Mouse (Mus musculus) kidney, postnatal 36 days (tissue): ENCODE data around the gene Fabp3.

ENCODE experiments used
- DNase-seq, 2 experiments: peaks; one replicate each; pipeline ENCODE4 v3.0.0; 2021 to 2022; ENCODE audit warnings: mixed read lengths in 2 of 2

The Fabp3 gene

GRCm38 (mm10) chr4:130295047-130295745 is 13.2 kb upstream of the Fabp3 start:
- DNase-seq, result peak; percentile 8 to 54

DNA sequence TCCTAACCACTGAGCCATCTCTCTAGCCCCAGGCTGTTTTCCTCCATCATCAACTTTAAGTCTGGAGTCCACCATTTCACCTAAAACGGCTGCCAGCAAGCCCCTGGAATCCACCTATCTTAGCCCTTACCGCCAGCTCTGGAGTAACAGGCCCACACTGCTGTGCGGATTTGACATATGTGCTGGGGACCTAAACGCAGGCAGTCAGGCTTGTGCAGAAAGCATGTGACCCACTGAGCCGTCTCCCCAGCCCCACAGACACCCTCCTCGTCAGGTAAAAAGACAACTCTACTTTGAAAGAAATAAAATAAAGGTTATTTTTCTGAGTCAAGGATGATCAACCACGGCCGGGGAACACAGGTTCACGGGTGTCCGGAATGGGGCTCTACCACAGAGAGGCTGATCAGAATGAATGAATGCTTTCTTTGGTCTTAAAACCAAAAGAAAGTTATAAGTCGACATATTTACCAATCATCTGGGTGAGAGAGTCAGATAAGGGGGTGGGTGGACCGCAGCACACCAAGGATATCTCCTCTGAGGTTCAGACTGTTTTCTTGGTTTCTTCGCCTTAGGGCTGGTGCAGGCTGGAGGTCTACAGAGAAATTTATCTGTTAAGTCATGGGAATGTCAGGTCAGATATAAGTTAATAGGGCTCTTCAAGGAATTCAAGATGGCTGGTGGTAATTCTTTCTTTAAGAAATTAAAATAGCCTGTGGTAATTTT is 12.0 kb upstream of the Fabp3 start:
- no peak for DNase-seq

DNA sequence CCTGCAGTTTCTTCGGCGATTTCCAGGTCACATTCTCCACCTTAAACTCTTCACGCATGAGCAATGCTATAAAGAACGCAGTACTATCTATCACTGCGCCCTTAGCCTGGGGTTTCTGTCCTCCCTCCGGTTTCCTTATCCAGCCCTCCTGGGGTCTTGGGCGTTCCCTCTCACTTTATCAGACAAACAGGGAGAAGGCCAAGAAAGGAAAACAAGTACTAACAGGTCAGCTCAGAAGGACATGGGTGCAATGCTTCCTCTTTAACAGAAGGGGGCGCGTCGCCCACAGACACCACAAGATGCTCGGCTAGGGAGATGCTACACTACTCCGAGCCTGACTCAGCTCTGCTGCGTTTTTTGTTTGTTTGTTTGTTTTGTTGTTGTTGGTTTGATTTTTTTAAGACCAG is 11.3 kb upstream of the Fabp3 start:
- no peak for DNase-seq

DNA sequence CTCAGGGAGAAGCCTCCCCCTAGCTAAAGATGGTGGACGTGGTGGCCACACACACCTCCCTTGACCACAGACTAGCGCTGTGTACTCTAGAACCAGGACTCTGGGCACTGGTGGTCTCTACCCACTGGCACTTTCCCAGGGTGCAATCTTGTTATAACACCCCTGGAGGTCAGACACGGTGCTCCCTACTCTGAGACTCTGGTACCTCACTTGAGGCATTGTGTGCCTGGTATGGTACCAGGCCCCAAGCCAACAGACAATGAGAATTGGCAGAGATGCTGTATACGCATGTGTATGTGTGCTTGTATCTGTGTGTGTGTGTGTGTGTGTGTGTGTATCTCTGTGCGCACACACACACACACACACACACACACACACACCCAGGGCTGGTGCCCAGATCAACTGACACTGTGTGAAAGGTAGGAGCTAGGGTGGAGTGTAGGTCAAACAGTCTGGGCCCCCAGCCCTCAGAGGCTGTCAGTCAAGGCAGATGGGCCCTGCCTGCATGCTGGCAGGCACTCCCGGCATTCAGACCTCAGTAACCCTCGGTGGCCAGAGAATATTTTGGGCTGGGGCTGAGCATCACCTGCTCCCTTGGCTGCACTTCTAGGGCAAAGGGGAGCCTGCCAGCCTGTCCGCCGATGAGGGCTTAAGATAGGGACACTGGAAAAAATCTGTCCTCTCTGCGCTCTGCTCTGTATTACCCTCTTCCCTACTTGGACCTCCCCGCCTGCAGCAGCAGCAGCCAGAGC is 9.3 kb upstream of the Fabp3 start:
- DNase-seq, result no peak

DNA sequence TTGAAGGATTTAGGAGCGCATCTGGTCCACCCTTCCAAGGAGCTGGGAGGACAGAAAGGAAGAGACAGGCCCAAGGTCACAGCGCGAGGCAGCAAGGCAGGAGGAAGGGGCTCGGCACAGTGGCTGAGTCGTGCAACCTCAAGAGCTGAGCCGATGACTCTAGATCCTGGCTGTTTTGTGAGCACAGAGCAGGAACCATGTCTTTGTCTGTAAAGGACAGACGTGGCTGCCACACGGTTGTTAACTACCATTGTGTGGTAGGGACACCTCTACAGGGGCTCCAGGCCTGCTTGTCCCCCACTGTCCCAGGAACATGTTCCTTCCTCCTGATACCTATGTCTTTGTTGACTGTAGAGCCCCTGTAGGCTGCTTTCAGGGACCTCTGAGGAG is 8.8 kb upstream of the Fabp3 start:
- DNase-seq, result no peak

DNA sequence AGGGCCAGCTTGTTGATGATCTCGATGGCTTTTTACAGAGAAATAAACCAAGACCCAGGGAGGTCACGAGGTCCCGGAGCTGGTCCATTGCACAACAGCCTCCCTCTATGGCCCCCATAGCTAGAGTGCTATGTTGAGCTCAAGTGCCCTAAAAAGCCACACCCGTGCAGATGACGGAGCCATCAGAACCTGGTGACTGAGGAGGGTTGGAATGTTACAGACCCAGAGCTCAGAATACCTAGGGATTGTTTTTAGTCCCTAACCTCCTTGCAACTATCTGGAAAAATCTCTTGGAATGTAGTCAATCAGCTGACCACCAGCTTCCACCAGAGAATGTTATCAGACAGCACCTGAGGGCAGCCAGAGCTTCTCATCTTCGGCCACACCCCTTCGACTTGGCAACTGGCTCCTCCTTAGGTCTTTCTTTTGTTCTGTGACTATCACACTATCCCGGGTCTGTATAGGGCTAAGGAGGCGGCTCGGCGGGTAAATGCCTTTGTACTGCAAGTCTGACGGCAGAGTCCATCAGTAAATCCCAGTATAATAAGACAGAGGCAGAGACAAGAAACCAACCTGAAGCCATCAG is 6.0 kb upstream of the Fabp3 start:
- no peak for DNase-seq

DNA sequence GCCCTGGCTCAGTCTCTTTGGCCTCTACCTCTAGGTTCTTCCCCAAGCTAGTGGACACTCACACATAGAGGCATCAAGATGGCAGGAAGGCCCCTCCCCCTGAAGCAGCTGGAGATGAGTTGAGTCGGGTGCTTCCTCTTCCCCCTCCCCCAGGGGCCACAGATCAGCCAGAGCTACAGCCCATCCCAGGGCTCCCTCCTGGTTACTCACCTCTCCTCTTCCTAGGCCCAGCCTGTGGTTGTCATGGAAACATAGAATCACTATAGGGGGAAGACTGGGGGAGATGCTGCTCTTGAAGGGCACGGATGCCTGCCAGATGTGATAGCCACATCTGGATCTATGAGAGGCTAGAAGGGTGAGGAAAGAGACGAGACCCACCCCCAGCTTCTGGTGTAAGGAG is 3.6 kb upstream of the Fabp3 start:
- no peak for DNase-seq

GRCm38 (mm10) chr4:130306796-130307630 is 1.4 kb upstream of the Fabp3 start:
- DNase-seq, result peak; percentile 69 to 72

DNA sequence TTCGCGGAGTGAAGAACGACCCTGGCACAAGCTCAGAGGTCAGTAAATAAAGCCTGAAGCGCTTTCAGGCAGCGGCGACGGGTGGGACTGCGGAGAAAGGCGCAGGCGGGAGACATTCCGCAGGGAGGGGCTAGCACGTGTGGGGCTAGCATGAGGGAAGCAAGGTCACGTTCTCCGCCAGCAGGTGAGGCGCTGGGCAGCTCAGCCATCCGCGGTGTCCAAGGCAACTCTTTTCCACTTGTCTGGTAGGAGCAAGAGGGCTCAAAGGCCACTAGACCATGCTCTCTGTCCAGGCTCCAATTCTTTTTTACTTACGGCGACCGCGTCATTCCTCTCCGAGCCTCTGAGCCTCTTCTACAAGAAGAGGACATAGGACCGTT is 554 bp upstream of the Fabp3 start:
- peak; percentile 91 to 94 for DNase-seq

GRCm38 (mm10) chr4:130309254-130309653 is 859 bp downstream of the Fabp3 start:
- no peak for DNase-seq

GRCm38 (mm10) chr4:130312526-130312925 is 4.1 kb downstream of the Fabp3 start:
- no peak for DNase-seq

DNA sequence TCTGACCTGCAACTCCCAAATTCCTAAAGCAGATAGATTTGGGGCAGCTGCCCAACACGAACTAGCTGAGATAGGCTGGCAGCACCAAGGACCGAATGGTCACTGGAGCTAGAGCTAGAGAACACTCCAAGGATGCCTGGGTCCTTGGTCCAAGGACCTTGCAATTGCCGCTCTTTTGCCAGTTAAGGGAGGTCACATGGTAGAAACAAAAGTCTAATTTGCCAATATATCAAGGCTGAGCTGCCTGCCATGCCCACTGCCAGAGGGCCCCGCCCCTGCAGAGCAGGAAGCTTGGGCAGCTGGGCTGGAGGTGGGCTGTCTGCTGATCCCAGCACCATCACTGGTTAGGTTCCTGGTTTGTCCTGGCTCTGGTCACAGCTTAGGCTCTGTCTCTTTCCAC is 5.2 kb downstream of the Fabp3 start:
- DNase-seq, result no peak

- DNase-seq, result peak; percentile 76 to 86
These were observed 7.6 kb downstream of the Fabp3 start for GRCm38 (mm10) chr4:130315771-130316527.

GRCm38 (mm10) chr4:130316691-130317090 is 8.3 kb downstream of the Fabp3 start:
- DNase-seq, result no peak

GRCm38 (mm10) chr4:130318122-130318521 is 9.7 kb downstream of the Fabp3 start:
- peak in 1 of 2 experiments; percentile 53 for DNase-seq

DNA sequence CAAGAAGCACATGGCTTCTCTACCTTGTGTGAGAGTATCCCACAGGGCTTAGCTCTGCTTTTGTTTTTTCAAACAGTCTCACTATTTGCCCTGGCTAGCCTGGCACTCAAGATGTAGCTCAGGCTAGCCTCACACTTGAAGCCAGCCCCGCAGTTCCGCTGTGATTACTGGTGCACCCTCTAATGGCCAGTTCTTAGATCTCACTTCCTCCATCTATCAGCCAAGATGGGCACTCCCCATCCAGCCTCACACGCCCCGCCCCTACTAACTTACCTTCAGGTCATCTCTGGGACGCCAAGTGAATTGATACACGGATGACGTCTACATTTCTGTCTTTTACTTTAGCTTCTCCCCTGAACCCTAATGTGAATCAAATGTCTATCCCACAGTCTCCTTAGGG is 11.2 kb downstream of the Fabp3 start:
- no peak for DNase-seq

- no peak for DNase-seq
These were observed 13.2 kb downstream of the Fabp3 start for GRCm38 (mm10) chr4:130321640-130322039.

DNA sequence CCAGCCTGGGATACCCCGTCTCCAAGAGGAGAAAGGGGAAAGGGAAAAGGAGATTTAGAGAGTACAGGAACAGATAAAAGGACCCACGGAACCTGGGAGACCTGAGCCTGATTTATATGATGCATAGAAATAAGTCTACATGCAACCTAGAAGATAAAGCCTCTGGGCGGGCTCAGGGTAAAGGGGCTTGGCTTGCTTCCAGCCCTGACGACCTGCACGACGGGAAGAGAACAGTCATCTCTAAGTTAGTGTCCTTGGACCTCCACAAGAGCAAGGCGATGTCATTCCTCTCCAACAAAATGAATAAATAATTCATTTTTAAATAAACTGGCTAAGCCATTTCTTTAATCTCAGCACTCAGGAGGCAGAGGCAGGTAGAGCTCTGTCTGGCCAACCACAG is 14.2 kb downstream of the Fabp3 start:
- DNase-seq, result no peak

DNA sequence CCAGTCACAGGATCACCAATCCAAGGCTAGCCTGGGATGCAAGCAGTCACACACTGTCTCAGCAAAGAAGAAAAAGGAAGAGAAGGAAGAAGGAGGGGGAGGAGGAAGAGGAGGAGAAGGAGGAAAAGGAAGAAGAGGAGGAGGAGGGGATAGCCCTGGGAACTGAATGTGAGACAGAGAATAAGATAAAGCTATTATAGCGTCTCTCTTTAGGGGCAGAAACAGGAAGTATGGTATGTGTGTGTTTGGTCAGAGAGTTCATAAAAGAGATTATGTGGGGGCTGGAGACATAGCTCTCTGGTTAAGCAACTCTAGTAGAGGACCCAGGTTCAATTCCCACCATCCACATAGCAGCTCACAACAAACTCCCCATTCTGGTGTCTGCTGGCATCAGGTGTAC is 14.8 kb downstream of the Fabp3 start:
- DNase-seq, result no peak

DNA sequence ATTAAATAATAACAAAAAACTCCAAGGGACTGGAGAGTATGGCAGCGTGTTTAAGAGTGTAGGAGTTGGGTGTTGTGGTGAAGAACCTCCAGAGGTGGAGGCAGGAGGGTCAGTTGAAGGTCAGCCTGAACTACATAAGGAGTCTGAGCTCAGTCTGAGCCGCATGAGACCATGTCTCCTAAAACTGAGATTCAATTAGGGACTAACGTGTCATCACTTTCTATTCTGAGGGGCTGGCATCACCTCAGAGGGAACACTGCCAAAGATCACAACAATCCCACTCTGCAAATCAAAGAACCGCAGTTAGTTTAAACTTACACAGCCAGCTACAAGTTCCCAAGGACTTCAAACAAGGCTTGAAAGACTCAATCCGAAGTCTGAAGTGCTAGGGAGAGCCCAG is 15.2 kb downstream of the Fabp3 start:
- DNase-seq, result no peak

DNA sequence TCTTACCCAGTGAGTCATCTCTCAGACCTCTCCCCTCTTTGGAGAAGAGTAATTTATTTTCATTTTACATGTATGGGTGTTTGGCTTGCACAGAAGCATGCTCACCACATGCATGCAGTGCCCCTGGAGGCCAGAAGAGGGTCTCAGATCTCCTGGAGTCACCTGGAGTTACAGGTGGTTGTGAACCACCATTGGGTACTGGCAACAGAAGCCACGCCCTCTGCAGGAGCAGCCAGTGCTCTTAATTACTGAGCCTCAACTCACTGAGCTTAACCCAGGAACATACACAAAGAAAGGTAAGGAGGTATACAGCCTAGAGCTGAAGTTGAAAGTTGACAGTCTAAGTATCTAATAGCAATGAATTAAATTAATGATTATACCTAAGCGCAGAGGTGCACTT is 17.1 kb downstream of the Fabp3 start:
- no peak for DNase-seq

DNA sequence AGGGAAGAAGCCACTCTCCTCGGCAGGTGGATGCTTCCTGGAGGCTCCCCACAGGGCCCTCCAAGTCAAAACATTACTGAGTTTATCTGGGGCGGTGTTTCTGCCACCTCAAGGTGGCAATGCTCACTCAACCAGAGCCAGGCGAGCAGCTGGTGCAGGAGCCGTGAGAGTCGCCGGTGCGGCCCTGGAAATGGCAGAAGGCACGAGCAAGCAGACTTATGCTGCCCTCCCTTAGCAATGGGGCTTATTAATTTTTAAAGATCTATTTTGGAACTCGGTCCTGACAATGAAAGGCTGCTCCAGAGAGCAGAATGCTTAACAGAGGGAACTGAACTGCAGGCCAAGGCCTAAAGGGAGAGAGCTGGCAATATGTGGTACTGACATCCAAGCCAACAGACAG is 19.0 kb downstream of the Fabp3 start:
- peak; percentile 31 to 58 for DNase-seq
